Mouse (Mus musculus) testis, adult 2 months (tissue): Measurements from ENCODE around the gene Tff1.

Experiments used
- CTCF ChIP-seq: fragments of 200-500 bp; IDR thresholded peaks from 2 replicates; pipeline ENCODE4 v1.5.1; 2012; ENCODE audit warnings: low read depth, mild to moderate bottlenecking, inconsistent platforms, low read length, moderate library complexity; ENCODE audit not compliant: control insufficient read depth, insufficient read depth, insufficient replicate concordance
- POLR2A ChIP-seq: fragments of 200-500 bp; IDR thresholded peaks from 2 replicates; pipeline ENCODE4 v1.6.1; 2012; ENCODE audit warnings: low read depth, mild to moderate bottlenecking, inconsistent platforms, low read length, moderate library complexity; ENCODE audit not compliant: control insufficient read depth

GRCm38 (mm10) chr17:31209376-31209930 is 44.4 kb upstream of the Tff1 start:
- TF ChIP-seq CTCF = no peak
- TF ChIP-seq POLR2A = no peak
